Mouse (Mus musculus): ENCODE data around the gene Fam222a. TPM values are rescaled to one million over a fixed set of nuclear protein-coding genes. Genes with fewer than 3 reads are reported as not detected.

Gene Fam222a
- polyA plus RNA-seq, 1 experiment from 2014 or later: 5.6 TPM

GRCm38 (mm10) chr5:114572997-114573396, 5.2 kb downstream of the Fam222a start:
- H3K4me2 ChIP-seq (replicated peaks; ENCODE audit: low read depth, low read length): no peak overlapping the region
- H3K9ac ChIP-seq (ENCODE audit: low read depth, low read length): no peak overlapping the region
- WGBS: 42% methylated on average over 2 of the region's 2 CpGs
- H3K27me3 ChIP-seq (ENCODE audit: control insufficient read depth, insufficient read depth, low read length): no peaks in the 10 kb centered on the region; the same call in 1 of the 2 replicates
- H3K36me3 ChIP-seq (ENCODE audit: control insufficient read depth, insufficient read depth, low read length): no peaks in the 10 kb centered on the region
- no peaks in the 10 kb centered on the region for H3K9me3 ChIP-seq (ENCODE audit: control insufficient read depth, low read length)
- no peak overlapping the region for H3K4me3 ChIP-seq (ENCODE audit: low read length)
- peaks cover 66% of the 10 kb centered on the region for H3K4me1 ChIP-seq (ENCODE audit: control insufficient read depth, insufficient read depth, low read length)
- ATAC-seq (ENCODE audit: low FRiP score, low TSS enrichment): no peak
- H3K27ac ChIP-seq (ENCODE audit: low read depth, low read length): no peak overlapping the region

GRCm38 (mm10) chr5:114573920-114574628, 6.3 kb downstream of the Fam222a start:
- Histone ChIP-seq H3K4me2 (replicated peaks; ENCODE audit: low read depth, low read length) (no peak overlapping the region), H3K4me3 (ENCODE audit: low read length) (no peak overlapping the region), H3K4me1 (ENCODE audit: control insufficient read depth, insufficient read depth, low read length) (peaks cover 58% of the 10 kb centered on the region), H3K9ac (ENCODE audit: low read depth, low read length) (no peak overlapping the region), H3K36me3 (ENCODE audit: control insufficient read depth, insufficient read depth, low read length) (no peaks in the 10 kb centered on the region), H3K27me3 (ENCODE audit: control insufficient read depth, insufficient read depth, low read length) (no peaks in the 10 kb centered on the region; the same call in 1 of the 2 replicates), H3K27ac (ENCODE audit: low read depth, low read length) (no peak overlapping the region), H3K9me3 (ENCODE audit: control insufficient read depth, low read length) (no peaks in the 10 kb centered on the region)
- no peak for ATAC-seq (ENCODE audit: low FRiP score, low TSS enrichment)
- WGBS: 46% methylated on average over 12 of the region's 12 CpGs

GRCm38 (mm10) chr5:114575010-114575409, 7.2 kb downstream of the Fam222a start:
- no peak for ATAC-seq (ENCODE audit: low FRiP score, low TSS enrichment)
- H3K36me3 ChIP-seq (ENCODE audit: control insufficient read depth, insufficient read depth, low read length): no peaks in the 10 kb centered on the region
- H3K4me1 ChIP-seq (ENCODE audit: control insufficient read depth, insufficient read depth, low read length): peaks cover 49% of the 10 kb centered on the region
- H3K9ac ChIP-seq (ENCODE audit: low read depth, low read length): no peak overlapping the region
- no peaks in the 10 kb centered on the region for H3K9me3 ChIP-seq (ENCODE audit: control insufficient read depth, low read length)
- no peaks in the 10 kb centered on the region; the same call in 1 of the 2 replicates for H3K27me3 ChIP-seq (ENCODE audit: control insufficient read depth, insufficient read depth, low read length)
- no peak overlapping the region for H3K27ac ChIP-seq (ENCODE audit: low read depth, low read length)
- no peak overlapping the region for H3K4me3 ChIP-seq (ENCODE audit: low read length)
- 28% methylated on average over 11 of the region's 11 CpGs for WGBS
- no peak overlapping the region for H3K4me2 ChIP-seq (replicated peaks; ENCODE audit: low read depth, low read length)

GRCm38 (mm10) chr5:114575530-114575929, 7.7 kb downstream of the Fam222a start:
- H3K9ac ChIP-seq (ENCODE audit: low read depth, low read length): no peak overlapping the region
- no peak overlapping the region for H3K4me2 ChIP-seq (replicated peaks; ENCODE audit: low read depth, low read length)
- no peaks in the 10 kb centered on the region for H3K9me3 ChIP-seq (ENCODE audit: control insufficient read depth, low read length)
- peaks cover 45% of the 10 kb centered on the region for H3K4me1 ChIP-seq (ENCODE audit: control insufficient read depth, insufficient read depth, low read length)
- H3K27me3 ChIP-seq (ENCODE audit: control insufficient read depth, insufficient read depth, low read length): no peaks in the 10 kb centered on the region; the same call in 1 of the 2 replicates
- no peak for ATAC-seq (ENCODE audit: low FRiP score, low TSS enrichment)
- no peak overlapping the region for H3K4me3 ChIP-seq (ENCODE audit: low read length)
- no peaks in the 10 kb centered on the region for H3K36me3 ChIP-seq (ENCODE audit: control insufficient read depth, insufficient read depth, low read length)
- no peak overlapping the region for H3K27ac ChIP-seq (ENCODE audit: low read depth, low read length)
- WGBS: 75% methylated on average over 7 of the region's 7 CpGs

GRCm38 (mm10) chr5:114575986-114576605, 8.3 kb downstream of the Fam222a start:
- Histone ChIP-seq H3K4me2 (replicated peaks; ENCODE audit: low read depth, low read length) (no peak overlapping the region), H3K27ac (ENCODE audit: low read depth, low read length) (no peak overlapping the region), H3K4me3 (ENCODE audit: low read length) (no peak overlapping the region), H3K9ac (ENCODE audit: low read depth, low read length) (no peak overlapping the region), H3K9me3 (ENCODE audit: control insufficient read depth, low read length) (no peaks in the 10 kb centered on the region), H3K36me3 (ENCODE audit: control insufficient read depth, insufficient read depth, low read length) (no peaks in the 10 kb centered on the region), H3K27me3 (ENCODE audit: control insufficient read depth, insufficient read depth, low read length) (no peaks in the 10 kb centered on the region; the same call in 1 of the 2 replicates), H3K4me1 (ENCODE audit: control insufficient read depth, insufficient read depth, low read length) (peaks cover 39% of the 10 kb centered on the region)
- no peak for ATAC-seq (ENCODE audit: low FRiP score, low TSS enrichment)
- WGBS: 84% methylated on average over 16 of the region's 16 CpGs

- Histone ChIP-seq H3K4me1 (ENCODE audit: control insufficient read depth, insufficient read depth, low read length) (peaks cover 35% of the 10 kb centered on the region), H3K4me2 (replicated peaks; ENCODE audit: low read depth, low read length) (no peak overlapping the region), H3K9ac (ENCODE audit: low read depth, low read length) (no peak overlapping the region), H3K27me3 (ENCODE audit: control insufficient read depth, insufficient read depth, low read length) (no peaks in the 10 kb centered on the region), H3K36me3 (ENCODE audit: control insufficient read depth, insufficient read depth, low read length) (no peaks in the 10 kb centered on the region), H3K4me3 (ENCODE audit: low read length) (no peak overlapping the region), H3K9me3 (ENCODE audit: control insufficient read depth, low read length) (no peaks in the 10 kb centered on the region), H3K27ac (ENCODE audit: low read depth, low read length) (no peak overlapping the region)
- no peak for ATAC-seq (ENCODE audit: low FRiP score, low TSS enrichment)
- WGBS: 60% methylated on average over 20 of the region's 20 CpGs
Measured at GRCm38 (mm10) chr5:114578361-114578760, 10.5 kb downstream of the Fam222a start.

- Histone ChIP-seq H3K27ac (ENCODE audit: low read depth, low read length) (no peak overlapping the region), H3K9me3 (ENCODE audit: control insufficient read depth, low read length) (no peaks in the 10 kb centered on the region), H3K9ac (ENCODE audit: low read depth, low read length) (no peak overlapping the region), H3K4me2 (replicated peaks; ENCODE audit: low read depth, low read length) (no peak overlapping the region), H3K27me3 (ENCODE audit: control insufficient read depth, insufficient read depth, low read length) (no peaks in the 10 kb centered on the region), H3K36me3 (ENCODE audit: control insufficient read depth, insufficient read depth, low read length) (no peaks in the 10 kb centered on the region), H3K4me3 (ENCODE audit: low read length) (no peak overlapping the region), H3K4me1 (ENCODE audit: control insufficient read depth, insufficient read depth, low read length) (peaks cover 36% of the 10 kb centered on the region)
- no peak for ATAC-seq (ENCODE audit: low FRiP score, low TSS enrichment)
- WGBS: 65% methylated on average over 7 of the region's 8 CpGs
Measured at GRCm38 (mm10) chr5:114579714-114580357, 12.0 kb downstream of the Fam222a start.

- 84% methylated on average over 12 of the region's 12 CpGs for WGBS
Measured at GRCm38 (mm10) chr5:114581486-114581885, 13.7 kb downstream of the Fam222a start.

GRCm38 (mm10) chr5:114583046-114583445, 15.2 kb downstream of the Fam222a start:
- H3K9ac ChIP-seq (ENCODE audit: low read depth, low read length): no peak overlapping the region
- no peaks in the 10 kb centered on the region for H3K36me3 ChIP-seq (ENCODE audit: control insufficient read depth, insufficient read depth, low read length)
- no peaks in the 10 kb centered on the region for H3K9me3 ChIP-seq (ENCODE audit: control insufficient read depth, low read length)
- no peak overlapping the region for H3K4me3 ChIP-seq (ENCODE audit: low read length)
- 73% methylated on average over 3 of the region's 3 CpGs for WGBS
- H3K4me2 ChIP-seq (replicated peaks; ENCODE audit: low read depth, low read length): no peak overlapping the region
- H3K4me1 ChIP-seq (ENCODE audit: control insufficient read depth, insufficient read depth, low read length): peaks cover 56% of the 10 kb centered on the region
- H3K27me3 ChIP-seq (ENCODE audit: control insufficient read depth, insufficient read depth, low read length): no peaks in the 10 kb centered on the region
- H3K27ac ChIP-seq (ENCODE audit: low read depth, low read length): no peak overlapping the region
- no peak for ATAC-seq (ENCODE audit: low FRiP score, low TSS enrichment)

More at GRCm38 (mm10) chr5:114581486-114581885, 13.7 kb downstream of the Fam222a start:
- H3K36me3 ChIP-seq (ENCODE audit: control insufficient read depth, insufficient read depth, low read length): no peaks in the 10 kb centered on the region
- no peak overlapping the region for H3K4me2 ChIP-seq (replicated peaks; ENCODE audit: low read depth, low read length)
- 0 out of 2 replicates have a peak overlapping the region, but pooled peaks have one; percentile 2 for H3K9ac ChIP-seq (ENCODE audit: low read depth, low read length)
- H3K4me1 ChIP-seq (ENCODE audit: control insufficient read depth, insufficient read depth, low read length): peaks cover 42% of the 10 kb centered on the region
- no peaks in the 10 kb centered on the region for H3K9me3 ChIP-seq (ENCODE audit: control insufficient read depth, low read length)
- no peak overlapping the region for H3K27ac ChIP-seq (ENCODE audit: low read depth, low read length)
- H3K27me3 ChIP-seq (ENCODE audit: control insufficient read depth, insufficient read depth, low read length): no peaks in the 10 kb centered on the region
- no peak overlapping the region for H3K4me3 ChIP-seq (ENCODE audit: low read length)
- ATAC-seq (ENCODE audit: low FRiP score, low TSS enrichment): no peak
